Comparison of ENCODE assay signal across 9 mouse cellular contexts in genomic region chr9:121642401-121643181, GRCm38 (mm10). TPM values are rescaled to one million over a fixed set of nuclear protein-coding genes. Genes with fewer than 3 reads are reported as not detected.
A peak's percentile ranks its signal among the peaks of the same experiment; 100 is the strongest.
DNase-seq lines count a peak whose midpoint lies in the region; ATAC-seq lines count a peak whose summit lies in the region.
"Had no signal": no experiment of that assay in that cellular context is flagged by ENCODE, and none has a peak within 500 bp of the region (broad histone marks: within the 10 kb centered on the region; RNA-seq: fewer than 3 reads in every experiment).

Gene Vipr1, plus strand, starts transcription at chr9:121642716.

- peak within 1 kb of the TSS; percentile 44 for H3K9ac ChIP-seq in embryonic facial prominence, embryonic 12.5 days
- no peak within 1 kb of the TSS; the same call in 1 of the 2 replicates for H3K9ac ChIP-seq in liver, embryonic 16.5 days (ENCODE audit: low read depth, low read length)
- peak within 1 kb of the TSS; percentile 55 for H3K9ac ChIP-seq in neural tube, embryonic 11.5 days (ENCODE audit: low read length)
- peak within 1 kb of the TSS; percentile 69 for H3K9ac ChIP-seq in stomach, embryonic 16.5 days (ENCODE audit: low read length)

- H3K9me3 ChIP-seq in embryonic facial prominence, embryonic 12.5 days = no peaks in the 10 kb centered on the region
- no peaks in the 10 kb centered on the region for H3K9me3 ChIP-seq in liver, embryonic 16.5 days (replicated peaks; ENCODE audit: control insufficient read depth, low read length)
- H3K9me3 ChIP-seq in neural tube, embryonic 11.5 days (ENCODE audit: control insufficient read depth, low read length) = no peaks in the 10 kb centered on the region
- no peaks in the 10 kb centered on the region for H3K9me3 ChIP-seq in stomach, embryonic 16.5 days (replicated peaks; ENCODE audit: control insufficient read depth, low read length)

- peaks cover 67% of the 10 kb centered on the region for H3K27me3 ChIP-seq in embryonic facial prominence, embryonic 12.5 days
- peaks cover 41% of the 10 kb centered on the region for H3K27me3 ChIP-seq in liver, embryonic 16.5 days (ENCODE audit: control insufficient read depth, insufficient read depth, low read depth, low read length)
- peaks cover 40% of the 10 kb centered on the region for H3K27me3 ChIP-seq in neural tube, embryonic 11.5 days (ENCODE audit: control insufficient read depth, insufficient read depth, low read length)
- H3K27me3 ChIP-seq in stomach, embryonic 16.5 days (ENCODE audit: control insufficient read depth, insufficient read depth, low read length) = peaks cover 46% of the 10 kb centered on the region

- peak; percentile 79 for DNase-seq in layer of hippocampus, adult 11-12 months (ENCODE audit: low spot score)
- no peak for DNase-seq in layer of hippocampus, adult 9-10 months (ENCODE audit: low spot score)
- peak; percentile 52 to 65 for DNase-seq in heart, postnatal 14 days
- no peak for DNase-seq in large intestine, adult 2 months (ENCODE audit: low read depth, low spot score)
- DNase-seq in neural tube, embryonic 11.5 days (ENCODE audit: low spot score) = peak; percentile 72

- H3K4me1 ChIP-seq in embryonic facial prominence, embryonic 12.5 days = peaks cover 16% of the 10 kb centered on the region; the same call in 1 of the 2 replicates
- H3K4me1 ChIP-seq in liver, embryonic 16.5 days (ENCODE audit: control insufficient read depth, low read depth, low read length) = peaks cover 10% of the 10 kb centered on the region
- H3K4me1 ChIP-seq in neural tube, embryonic 11.5 days (ENCODE audit: control insufficient read depth, insufficient read depth, low read length) = peaks cover 6% of the 10 kb centered on the region
- peaks cover 15% of the 10 kb centered on the region for H3K4me1 ChIP-seq in stomach, embryonic 16.5 days (ENCODE audit: control insufficient read depth, insufficient read depth, low read length)

- no peak within 1 kb of the TSS for H3K27ac ChIP-seq in embryonic facial prominence, embryonic 12.5 days
- H3K27ac ChIP-seq in liver, embryonic 16.5 days (ENCODE audit: low read length) = no peak within 1 kb of the TSS
- no peak within 1 kb of the TSS for H3K27ac ChIP-seq in neural tube, embryonic 11.5 days (ENCODE audit: low read depth, low read length)
- no peak within 1 kb of the TSS for H3K27ac ChIP-seq in stomach, embryonic 16.5 days (ENCODE audit: low read length)

- WGBS in embryonic facial prominence, embryonic 12.5 days = under 1% methylated on average over 79 of the region's 79 CpGs
- WGBS in large intestine, adult 2 months = 1% methylated on average over 79 of the region's 79 CpGs
- under 1% methylated on average over 71 of the region's 79 CpGs for WGBS in liver, embryonic 16.5 days (ENCODE audit: insufficient replicate concordance)
- WGBS in neural tube, embryonic 11.5 days = under 1% methylated on average over 76 of the region's 79 CpGs
- WGBS in stomach, embryonic 16.5 days = under 1% methylated on average over 78 of the region's 79 CpGs

- H3K36me3 ChIP-seq in embryonic facial prominence, embryonic 12.5 days = no peaks in the 10 kb centered on the region
- no peaks in the 10 kb centered on the region for H3K36me3 ChIP-seq in liver, embryonic 16.5 days (ENCODE audit: control insufficient read depth, insufficient read depth)
- no peaks in the 10 kb centered on the region for H3K36me3 ChIP-seq in neural tube, embryonic 11.5 days (ENCODE audit: control insufficient read depth, insufficient read depth, low read length)
- no peaks in the 10 kb centered on the region for H3K36me3 ChIP-seq in stomach, embryonic 16.5 days (ENCODE audit: control insufficient read depth, insufficient read depth, low read length)

- H3K4me3 ChIP-seq in embryonic facial prominence, embryonic 12.5 days = peak within 1 kb of the TSS; percentile 55
- peak within 1 kb of the TSS; percentile 37 for H3K4me3 ChIP-seq in liver, embryonic 16.5 days (ENCODE audit: low read depth, low read length)
- peak within 1 kb of the TSS; percentile 46 for H3K4me3 ChIP-seq in neural tube, embryonic 11.5 days (ENCODE audit: low read depth, low read length)
- H3K4me3 ChIP-seq in stomach, embryonic 16.5 days (replicated peaks; ENCODE audit: low read length) = peak within 1 kb of the TSS; percentile 52

- peak; percentile 80 for ATAC-seq in embryonic facial prominence, embryonic 12.5 days (ENCODE audit: insufficient number of reproducible peaks, insufficient read depth, low FRiP score, low TSS enrichment)
- ATAC-seq in liver, embryonic 16.5 days (ENCODE audit: low read depth) = peak; percentile 81
- peak; percentile 84 for ATAC-seq in neural tube, embryonic 11.5 days (ENCODE audit: insufficient read depth, low FRiP score, low TSS enrichment)
- peak; percentile 87 for ATAC-seq in stomach, embryonic 16.5 days (ENCODE audit: insufficient read depth, low FRiP score)

- intact Hi-C loops in heart, postnatal 14 days (cut with DNase I) = loop anchor here (1.0 kb wide), 1 partner anchor 37 kb away; no protein-coding TSS in a partner anchor

- peak within 1 kb of the TSS; percentile 91 for H3K4me2 ChIP-seq in embryonic facial prominence, embryonic 12.5 days (replicated peaks)
- peak within 1 kb of the TSS; percentile 54 for H3K4me2 ChIP-seq in liver, embryonic 16.5 days (ENCODE audit: low read depth, low read length)
- H3K4me2 ChIP-seq in neural tube, embryonic 11.5 days (ENCODE audit: low read depth) = peak within 1 kb of the TSS; percentile 84
- peak within 1 kb of the TSS; percentile 97 for H3K4me2 ChIP-seq in stomach, embryonic 16.5 days (ENCODE audit: low read depth, low read length)

RNA-seq across cellular contexts. Expression of gene Vipr1, which starts in this region (rescaled TPM):
- polyA plus RNA-seq in embryonic facial prominence, embryonic 12.5 days (2016; fragmentation: Nextera tagmentation; extraction: Ambion mirVana) = 0.62 and 0.73 TPM in 2 replicates
- 1 to 10 TPM in 1 of 2 experiments, under 1 TPM in 1; 0.73 to 2.1 TPM for total RNA-seq in heart, postnatal 14 days (2021)
- polyA plus RNA-seq in large intestine, adult 2 months (2012; rRNA removed) = 37.9 and 95.5 TPM in 2 replicates
- 0.35 and 0.58 TPM in 2 replicates for polyA plus RNA-seq in liver, embryonic 16.5 days (2015; fragmentation: Nextera tagmentation; extraction: Ambion mirVana)
- polyA plus RNA-seq in neural tube, embryonic 11.5 days (2014; fragmentation: Nextera tagmentation; extraction: Ambion mirVana) = 0.45 and 0.57 TPM in 2 replicates
- 0.82 and 1.0 TPM in 2 replicates for polyA plus RNA-seq in stomach, embryonic 16.5 days (2015; fragmentation: Nextera tagmentation; extraction: Ambion mirVana)
- total RNA-seq: MEL had no signal

Comparison
In these comparisons a context has a peak if more than half of its experiments do, and no peak if none do; other contexts are left out.
1. RNA of gene Vipr1 (polyA plus RNA-seq): 37.9 to 95.5 TPM in large intestine, adult 2 months; 0.82 to 1.0 TPM in stomach, embryonic 16.5 days, 0.62 to 0.73 TPM in embryonic facial prominence, embryonic 12.5 days, 0.35 to 0.58 TPM in liver, embryonic 16.5 days and 0.45 to 0.57 TPM in neural tube, embryonic 11.5 days; every median in the first group is over 10 times any median in the second.
2. DNase-seq: peak in layer of hippocampus, adult 11-12 months (single experiment) and heart, postnatal 14 days (2 of 2); none in layer of hippocampus, adult 9-10 months (single experiment) and large intestine, adult 2 months (single experiment).
3. Peak in ATAC-seq, H3K4me3 ChIP-seq, H3K9ac ChIP-seq and H3K4me2 ChIP-seq in embryonic facial prominence, embryonic 12.5 days; RNA of the gene not detected or under 1 TPM.
4. Peak in ATAC-seq, H3K4me3 ChIP-seq and H3K4me2 ChIP-seq in liver, embryonic 16.5 days; RNA of the gene not detected or under 1 TPM.
5. Peak in DNase-seq, ATAC-seq, H3K4me3 ChIP-seq, H3K9ac ChIP-seq and H3K4me2 ChIP-seq in neural tube, embryonic 11.5 days; RNA of the gene not detected or under 1 TPM.
6. Peak in every context shown above with its lines, with median percentiles within 50 percentile points of each other: ATAC-seq, H3K4me2 ChIP-seq and H3K4me3 ChIP-seq.